Mouse (Mus musculus) kidney, embryonic 16.5 days (tissue): ENCODE results near the gene Pou1f1. TPM values are rescaled to one million over a fixed set of nuclear protein-coding genes. Genes with fewer than 3 reads are reported as not detected.
A peak's percentile ranks its signal among the peaks of the same experiment; 100 is the strongest.

Experiments used
- ATAC-seq: fragments of 200-750 bp; cut with Nextera tagmentation; 2 replicates; pipeline ENCODE4 v1.8.0; 2017; ENCODE audit warnings: moderate TSS enrichment; ENCODE audit not compliant: low FRiP score, low TSS enrichment
- H3K27ac ChIP-seq: fragments of 300-500 bp; sonication (generic); 2 replicates; pipeline ENCODE4 v1.5.1; 2014; ENCODE audit warnings: low read length
- H3K27me3 ChIP-seq: fragments of 300-500 bp; sonication (generic); 2 replicates; pipeline ENCODE4 v1.6.1; 2014; ENCODE audit warnings: low read length, control low read depth, mixed read lengths; ENCODE audit not compliant: insufficient read depth
- H3K36me3 ChIP-seq: fragments of 300-500 bp; sonication (generic); 2 replicates; pipeline ENCODE4 v1.6.1; 2014; ENCODE audit warnings: low read length, control low read depth, mixed read lengths; ENCODE audit not compliant: insufficient read depth
- H3K4me1 ChIP-seq: fragments of 300-500 bp; sonication (generic); 2 replicates; pipeline ENCODE4 v1.6.1; 2014; ENCODE audit warnings: low read length, control low read depth, mixed read lengths; ENCODE audit not compliant: insufficient read depth
- H3K4me2 ChIP-seq: fragments of 300-500 bp; sonication (generic); replicated peaks from 2 replicates; pipeline ENCODE4 v1.6.1; 2014; ENCODE audit warnings: low read depth, low read length
- H3K4me3 ChIP-seq: fragments of 300-500 bp; sonication (generic); 2 replicates; pipeline ENCODE4 v1.5.1; 2014; ENCODE audit warnings: mild to moderate bottlenecking, low read length
- H3K9ac ChIP-seq: fragments of 300-500 bp; sonication (generic); replicated peaks from 2 replicates; pipeline ENCODE4 v1.6.1; 2014; ENCODE audit warnings: low read length
- H3K9me3 ChIP-seq: fragments of 300-500 bp; sonication (generic); 2 replicates; pipeline ENCODE4 v1.6.1; 2016; ENCODE audit warnings: low read length, control low read depth
- WGBS: fragments of 180-500 bp; shearing (Covaris S2); extraction: QIAGEN DNeasy Blood & Tissue Kit; methylation state at CpG from one replicate; pipeline ENCODE4 v1.1.7; 2014; 5-methylcytosine and 5-hydroxymethylcytosine counted together
- polyA plus RNA-seq: library from polyadenylated mRNA; unstranded; fragments of >200 nt; fragmentation: Nextera tagmentation; extraction: Ambion mirVana; gene quantifications from 2 replicates; pipeline ENCODE4 v1.2.1, GENCODE M21; 2015

Gene Pou1f1
- polyA plus RNA-seq, 1 experiment from 2014 or later: not detected

DNA sequence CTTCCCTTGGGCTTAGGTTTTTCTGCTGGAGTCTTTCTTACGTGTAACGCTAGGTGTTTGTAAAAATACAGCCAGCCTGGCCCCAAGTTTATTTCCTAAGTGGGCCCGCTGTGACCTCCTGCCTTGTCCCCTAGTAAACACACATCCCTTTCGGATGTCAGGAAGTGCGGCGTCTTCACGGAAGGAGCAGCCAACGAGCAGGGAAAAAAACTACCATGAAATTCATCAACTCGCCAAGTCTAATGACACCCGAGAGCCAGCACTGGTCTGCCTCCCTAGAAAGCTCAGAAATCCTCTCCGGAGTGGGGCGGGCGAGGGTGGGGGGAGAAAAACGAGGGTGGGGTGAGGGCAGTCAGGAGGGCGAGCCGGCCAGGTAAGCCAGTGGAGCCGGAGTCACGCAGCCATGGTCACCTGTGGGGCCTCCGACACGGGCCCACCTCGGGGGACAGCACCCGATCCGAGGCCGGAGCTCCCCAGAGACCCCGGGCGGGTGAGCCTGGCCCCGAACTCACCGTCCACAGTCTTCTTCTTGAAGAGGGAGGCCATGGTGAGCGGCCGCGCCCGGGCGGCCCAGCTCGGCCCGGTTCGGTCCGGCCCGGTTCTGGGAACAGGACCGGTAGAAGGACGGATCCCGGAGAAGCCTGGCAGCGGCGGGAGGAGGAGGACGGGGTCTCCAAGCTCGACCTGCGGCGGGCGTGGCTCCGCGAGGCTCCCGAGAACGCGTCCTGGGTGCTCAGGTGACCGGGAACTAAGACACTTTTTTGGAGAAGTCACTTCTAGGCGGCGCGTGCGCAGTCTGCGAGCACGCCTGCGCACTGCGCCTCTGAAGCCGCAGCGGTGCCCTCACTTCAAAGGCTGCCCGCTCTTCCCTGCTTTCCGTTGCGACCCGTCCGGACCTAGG is 41.9 kb downstream of the Pou1f1 start, which contains the start of gene Chmp2b:
Gene Chmp2b (minus strand): TSS at position 764 of the 901 bp plus-strand sequence.
- Histone ChIP-seq H3K4me1 (peaks cover 20% of the 10 kb centered on the region), H3K27me3 (no peaks in the 10 kb centered on the region), H3K4me2 (peak within 1 kb of the TSS; percentile 73), H3K27ac (peak within 1 kb of the TSS; percentile 47), H3K4me3 (peak within 1 kb of the TSS; percentile 97), H3K36me3 (no peaks in the 10 kb centered on the region), H3K9me3 (no peaks in the 10 kb centered on the region), H3K9ac (peak within 1 kb of the TSS; percentile 92)
- peak; percentile 96 for ATAC-seq
- WGBS: under 1% methylated on average over 67 of the region's 69 CpGs

DNA sequence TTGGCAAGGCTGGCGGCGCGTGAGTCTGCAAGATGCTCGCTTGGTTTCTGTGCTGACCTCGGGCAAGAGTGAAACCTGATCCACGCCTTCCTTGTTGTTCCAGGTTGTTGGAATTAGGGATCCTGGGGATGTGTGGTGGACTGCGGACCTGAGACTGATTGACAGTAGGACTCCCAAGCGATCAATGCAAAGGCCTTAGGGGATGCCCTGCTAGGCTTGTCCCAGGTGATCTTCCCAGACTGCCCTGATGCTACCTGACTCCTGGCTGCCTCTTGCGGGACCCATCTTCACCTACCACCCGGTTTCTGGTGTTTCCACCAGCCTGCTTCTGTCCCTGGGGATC is 42.5 kb downstream of the Pou1f1 start:
- H3K9me3 ChIP-seq: no peaks in the 10 kb centered on the region
- H3K9ac ChIP-seq: peak overlapping the region; percentile 92
- H3K27me3 ChIP-seq: no peaks in the 10 kb centered on the region
- WGBS: 1% methylated on average over 10 of the region's 10 CpGs
- H3K4me2 ChIP-seq: peak overlapping the region; percentile 73
- peak overlapping the region; percentile 97 for H3K4me3 ChIP-seq
- peaks cover 20% of the 10 kb centered on the region for H3K4me1 ChIP-seq
- ATAC-seq: peak; percentile 67
- no peak overlapping the region for H3K27ac ChIP-seq
- no peaks in the 10 kb centered on the region for H3K36me3 ChIP-seq

DNA sequence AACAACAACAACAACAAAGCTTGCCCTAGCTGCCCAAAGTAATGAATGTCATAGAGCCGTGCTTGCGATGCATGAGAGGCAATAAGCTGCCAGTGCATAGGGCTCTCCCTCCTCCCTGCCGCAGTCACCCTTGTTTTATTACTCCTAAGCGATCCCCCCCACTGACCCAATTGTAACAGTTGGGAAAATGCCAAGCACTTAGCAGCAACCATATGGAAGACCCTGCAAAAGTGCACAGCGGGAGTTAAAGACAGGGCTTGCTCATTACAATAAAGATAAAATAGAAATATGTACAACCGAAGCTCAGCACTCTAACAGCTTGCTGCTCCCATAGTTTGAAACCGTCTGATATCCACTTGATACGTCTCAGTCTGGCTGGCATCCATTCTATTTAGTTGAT is 44.0 kb downstream of the Pou1f1 start:
- H3K4me3 ChIP-seq: no peak overlapping the region
- 38% methylated on average over 8 of the region's 8 CpGs for WGBS
- no peak overlapping the region for H3K9ac ChIP-seq
- H3K4me1 ChIP-seq: peaks cover 18% of the 10 kb centered on the region
- no peak overlapping the region for H3K4me2 ChIP-seq
- ATAC-seq: no peak
- no peaks in the 10 kb centered on the region for H3K27me3 ChIP-seq
- H3K9me3 ChIP-seq: no peaks in the 10 kb centered on the region
- no peak overlapping the region for H3K27ac ChIP-seq
- no peaks in the 10 kb centered on the region for H3K36me3 ChIP-seq

DNA sequence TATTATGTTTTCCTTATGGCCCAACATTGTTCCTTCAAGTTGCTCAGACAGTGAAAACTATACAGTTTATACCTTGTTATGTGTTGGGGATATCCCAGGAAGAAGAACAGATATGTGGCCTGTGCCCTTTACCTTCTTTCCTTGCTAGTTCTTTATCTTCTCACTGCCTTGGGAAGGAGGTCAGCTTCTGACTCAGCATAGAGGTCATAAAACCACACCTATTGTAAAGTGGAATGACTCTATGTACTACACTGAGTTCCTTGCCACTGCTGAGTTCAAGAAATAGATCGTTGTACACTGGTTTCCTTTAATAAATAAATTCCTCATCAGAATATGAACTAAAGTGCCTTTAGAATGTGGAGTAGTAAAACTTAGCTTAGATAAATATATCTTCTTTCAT is 44.6 kb downstream of the Pou1f1 start:
- Histone ChIP-seq H3K4me2 (no peak overlapping the region), H3K36me3 (no peaks in the 10 kb centered on the region), H3K4me1 (peaks cover 12% of the 10 kb centered on the region), H3K27ac (no peak overlapping the region), H3K9ac (no peak overlapping the region), H3K4me3 (no peak overlapping the region), H3K27me3 (no peaks in the 10 kb centered on the region), H3K9me3 (no peaks in the 10 kb centered on the region)
- ATAC-seq: no peak
- WGBS: 91% methylated on average over 1 of the region's 1 CpGs

DNA sequence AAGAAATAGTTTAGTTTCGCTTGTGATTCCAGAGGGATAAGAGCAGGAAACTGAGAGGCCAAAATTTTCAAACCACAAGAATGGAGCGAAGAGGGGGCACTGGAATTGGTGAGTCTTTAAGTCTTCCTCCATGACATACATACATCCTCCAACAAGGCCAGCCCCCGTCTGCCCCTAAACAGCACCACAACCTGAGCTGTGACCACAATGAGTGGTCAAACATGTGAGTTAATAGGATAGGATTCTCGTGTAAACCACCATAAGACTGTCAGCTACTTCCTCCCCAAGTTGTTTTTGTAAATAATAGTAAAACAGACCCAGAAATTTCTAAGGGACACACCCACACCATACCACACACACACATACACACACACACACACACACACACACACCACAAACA is 48.5 kb downstream of the Pou1f1 start:
- Histone ChIP-seq H3K27ac (no peak overlapping the region), H3K9ac (no peak overlapping the region), H3K9me3 (no peaks in the 10 kb centered on the region), H3K4me2 (no peak overlapping the region), H3K27me3 (no peaks in the 10 kb centered on the region), H3K36me3 (no peaks in the 10 kb centered on the region), H3K4me3 (no peak overlapping the region), H3K4me1 (no peaks in the 10 kb centered on the region)
- 67% methylated on average over 4 of the region's 4 CpGs for WGBS
- no peak for ATAC-seq

DNA sequence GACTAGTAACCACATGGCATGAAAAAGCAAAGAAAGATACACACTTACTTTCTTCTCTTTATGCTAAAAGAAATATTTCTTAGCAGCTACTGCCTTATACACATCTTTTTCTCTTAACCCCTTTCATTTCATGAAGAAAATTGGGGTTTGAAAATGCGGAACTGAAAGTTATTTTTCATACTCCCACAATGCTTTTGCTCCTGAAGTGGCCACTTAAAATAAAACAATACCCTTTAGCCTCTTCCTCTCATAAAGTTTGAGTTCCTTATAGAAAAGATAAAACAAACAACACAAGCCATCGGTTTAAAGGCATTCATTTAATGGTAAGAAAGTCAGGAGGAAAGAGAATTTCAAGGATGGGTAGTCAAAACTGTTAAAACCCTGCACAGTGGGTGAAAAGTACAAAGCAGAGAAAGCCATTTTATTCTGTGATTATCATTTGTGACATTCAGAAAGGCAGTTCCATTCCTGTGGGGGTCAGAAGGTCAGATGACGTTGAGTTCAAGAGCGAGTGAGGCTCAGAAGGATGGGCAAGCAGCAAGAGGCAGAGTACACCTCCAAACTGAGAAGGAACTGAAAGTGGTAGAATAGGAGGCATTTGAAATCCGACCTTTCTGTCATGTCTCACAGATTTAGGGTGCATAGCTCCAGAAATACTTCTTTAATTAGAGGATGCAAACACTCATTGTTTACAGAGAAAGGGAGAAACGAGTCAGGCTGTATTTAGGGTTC is 57.2 kb downstream of the Pou1f1 start:
- ATAC-seq: no peak
- Histone ChIP-seq H3K4me3 (no peak overlapping the region), H3K27ac (no peak overlapping the region), H3K4me1 (no peaks in the 10 kb centered on the region), H3K4me2 (no peak overlapping the region), H3K9me3 (no peaks in the 10 kb centered on the region), H3K9ac (no peak overlapping the region), H3K27me3 (no peaks in the 10 kb centered on the region), H3K36me3 (no peaks in the 10 kb centered on the region)
- WGBS: 58% methylated on average over 6 of the region's 6 CpGs

Other genes with a start within 250 kb of the Pou1f1 start
- 96.6 and 97.2 TPM in 2 replicates for gene Chmp2b, start 42.2 kb downstream of the Pou1f1 start, polyA plus RNA-seq